Mouse (Mus musculus) CD4-positive helper T cell, adult 2 months (primary cell): ENCODE results near the gene Xlr3c.
"Not testable (repeated sequence)": the region's sequence is repeated elsewhere in the genome, so short reads cannot be mapped to it uniquely, and the experiment has no call there.

Source experiments
- DNase-seq: peaks from one replicate; pipeline ENCODE4 v3.0.0-alpha.2; 2012; ENCODE audit warnings: low read depth, missing footprints, low spot score

Xlr3c gene

DNA sequence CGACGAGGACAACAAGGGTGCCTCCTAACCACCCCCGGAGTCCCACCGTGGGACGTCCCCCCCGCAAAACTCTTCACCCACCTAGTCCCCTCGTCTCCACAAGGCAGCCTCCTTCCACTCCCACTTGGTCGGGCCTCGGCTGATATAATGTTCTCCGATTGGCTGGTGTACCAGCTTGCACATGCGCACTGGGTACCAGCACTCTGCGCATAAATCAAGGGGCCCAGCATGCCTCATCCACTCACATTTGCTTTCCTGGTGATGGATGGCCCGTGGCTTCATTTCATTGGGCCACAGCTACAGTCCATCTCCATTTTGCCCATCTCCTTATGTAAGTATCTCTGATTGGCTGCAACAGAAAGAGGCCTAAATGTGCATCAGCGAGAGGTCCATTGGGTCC lies at the start of gene Xlr3c:
Gene Xlr3c (minus strand): TSS at position 121 of the 400 bp plus-strand sequence.
- DNase-seq: not testable (repeated sequence)

DNA sequence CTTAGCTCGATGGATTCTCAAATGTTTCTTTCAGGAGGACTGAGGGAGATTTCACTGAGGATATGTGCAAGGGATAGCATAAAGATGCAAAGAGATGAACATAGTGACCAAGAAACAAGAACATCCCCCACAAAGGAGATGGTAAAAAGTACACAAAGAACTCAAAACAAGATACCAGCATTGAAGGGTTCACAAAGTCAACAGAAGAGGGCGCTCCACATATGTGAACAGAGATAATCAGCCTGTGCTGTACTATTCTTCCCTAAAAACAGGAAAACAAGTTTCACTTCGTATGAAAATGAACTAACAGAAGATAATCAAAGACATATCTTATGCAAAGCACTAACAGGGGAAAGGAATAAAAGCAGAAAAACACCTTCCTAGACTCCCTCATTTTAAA lies 47.3 kb upstream of the Xlr3c start:
- DNase-seq: peak; percentile 25

DNA sequence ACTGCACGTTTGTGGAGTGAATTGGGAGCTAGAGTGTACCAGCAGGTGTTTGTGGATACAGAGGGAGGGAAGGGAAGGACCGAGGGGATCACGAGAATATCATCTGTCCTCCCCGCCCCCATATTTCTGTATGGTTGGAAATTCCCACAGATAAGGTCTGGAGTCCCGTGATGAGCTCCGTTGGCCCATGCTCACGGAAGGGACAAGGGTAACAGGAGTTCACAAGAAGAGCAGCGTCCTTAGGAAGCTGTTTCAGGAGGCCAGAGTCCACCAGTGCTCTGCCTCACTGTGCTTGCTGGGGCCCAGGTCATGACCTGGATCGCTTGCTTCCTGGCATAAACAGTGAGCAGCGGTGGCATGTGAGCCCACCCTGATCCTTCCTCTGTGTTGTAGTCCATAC lies 30.6 kb upstream of the Xlr3c start:
- DNase-seq: not testable (repeated sequence)

DNA sequence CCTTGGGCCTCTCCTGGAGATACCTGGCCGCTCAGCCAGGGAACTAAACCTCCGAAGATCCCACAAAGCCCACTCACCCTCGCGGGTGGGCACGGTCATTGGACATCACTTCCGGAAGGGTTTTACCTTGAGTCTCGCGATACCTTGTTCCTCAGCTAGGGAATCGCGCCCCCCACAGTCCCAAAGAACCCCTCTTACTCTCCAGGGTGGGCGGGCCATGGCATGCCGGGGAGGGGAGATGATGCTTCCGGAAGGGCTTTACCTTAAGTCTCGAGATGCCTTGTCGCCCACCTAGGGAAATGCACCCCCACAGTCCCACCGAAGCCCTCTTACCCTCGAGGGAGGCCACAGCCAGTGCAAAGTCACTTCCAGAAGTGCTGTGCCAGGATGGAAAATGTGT lies 27.7 kb upstream of the Xlr3c start, which contains the start of the genes Xlr5a and Xlr5c:
Gene Xlr5a (minus strand): TSS at position 101 of the 400 bp plus-strand sequence.
Gene Xlr5c (minus strand): TSS at position 101 of the 400 bp plus-strand sequence.
- DNase-seq: not testable (repeated sequence)

DNA sequence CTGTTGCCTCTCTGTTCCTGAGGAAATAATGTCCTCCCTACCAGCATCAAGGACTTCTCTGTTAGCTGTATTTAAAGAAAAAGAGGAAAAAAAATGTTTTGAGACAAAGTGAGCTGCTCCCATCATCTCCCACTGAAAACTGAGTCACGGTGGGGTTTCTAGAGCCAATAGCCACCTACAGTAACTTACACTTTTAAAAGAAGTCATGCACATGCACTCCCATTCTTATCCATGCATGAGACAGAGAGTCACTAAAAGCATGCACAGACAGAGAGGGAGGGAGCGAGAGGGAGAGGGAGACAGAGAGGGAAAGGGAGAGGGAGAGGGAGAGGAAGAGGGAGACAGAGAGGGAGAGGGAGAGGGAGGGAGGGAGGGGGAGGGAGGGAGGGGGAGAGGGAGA lies 2.8 kb downstream of the Xlr3c start:
- DNase-seq: not testable (repeated sequence)

DNA sequence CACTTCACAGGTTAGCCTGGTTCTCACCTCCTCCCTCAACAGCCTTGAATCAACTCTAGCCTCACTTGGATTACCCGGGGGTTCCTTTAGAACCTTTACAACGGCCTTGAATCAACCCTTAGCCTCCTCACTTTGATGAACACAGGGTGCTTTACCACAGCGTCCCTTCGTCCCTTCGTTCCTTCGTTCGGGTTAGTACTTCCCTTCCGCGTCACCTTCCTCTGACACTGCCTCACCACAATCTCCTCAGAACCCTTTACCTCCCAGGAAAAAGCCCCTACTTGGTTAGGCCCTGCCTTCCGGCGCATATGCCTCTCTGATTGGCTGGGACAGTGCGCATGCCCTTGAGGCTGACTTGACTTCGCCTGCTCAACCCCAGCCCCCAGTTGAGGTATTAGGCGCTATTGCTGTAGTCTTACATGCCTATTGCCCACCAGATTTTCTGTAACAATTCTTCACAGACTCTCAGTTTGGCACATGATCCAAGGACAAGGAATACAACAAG lies 22.3 kb downstream of the Xlr3c start, which contains the start of gene Xlr4c:
Gene Xlr4c (minus strand): TSS at position 310 of the 505 bp plus-strand sequence.
- not testable (repeated sequence) for DNase-seq

DNA sequence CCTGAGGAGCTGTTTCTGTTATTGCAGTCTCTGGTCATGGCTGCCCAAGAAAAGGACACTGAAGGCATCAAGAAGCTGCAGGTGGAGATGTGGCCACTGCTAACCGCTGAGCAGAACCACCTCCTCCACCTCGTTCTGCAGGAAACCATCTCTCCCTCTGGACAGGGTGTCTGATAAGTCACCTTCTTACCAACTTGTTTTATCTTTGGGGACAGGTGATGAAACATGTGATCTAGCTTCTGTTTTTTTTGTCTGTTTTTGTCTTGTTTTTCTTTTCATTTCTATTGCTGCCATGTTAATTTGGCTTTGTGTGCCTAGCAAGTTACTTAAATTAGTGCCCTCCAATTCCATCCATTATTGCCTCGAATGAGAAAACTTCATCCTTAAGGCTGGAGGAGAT lies 35.9 kb downstream of the Xlr3c start:
- peak; percentile 11 for DNase-seq

DNA sequence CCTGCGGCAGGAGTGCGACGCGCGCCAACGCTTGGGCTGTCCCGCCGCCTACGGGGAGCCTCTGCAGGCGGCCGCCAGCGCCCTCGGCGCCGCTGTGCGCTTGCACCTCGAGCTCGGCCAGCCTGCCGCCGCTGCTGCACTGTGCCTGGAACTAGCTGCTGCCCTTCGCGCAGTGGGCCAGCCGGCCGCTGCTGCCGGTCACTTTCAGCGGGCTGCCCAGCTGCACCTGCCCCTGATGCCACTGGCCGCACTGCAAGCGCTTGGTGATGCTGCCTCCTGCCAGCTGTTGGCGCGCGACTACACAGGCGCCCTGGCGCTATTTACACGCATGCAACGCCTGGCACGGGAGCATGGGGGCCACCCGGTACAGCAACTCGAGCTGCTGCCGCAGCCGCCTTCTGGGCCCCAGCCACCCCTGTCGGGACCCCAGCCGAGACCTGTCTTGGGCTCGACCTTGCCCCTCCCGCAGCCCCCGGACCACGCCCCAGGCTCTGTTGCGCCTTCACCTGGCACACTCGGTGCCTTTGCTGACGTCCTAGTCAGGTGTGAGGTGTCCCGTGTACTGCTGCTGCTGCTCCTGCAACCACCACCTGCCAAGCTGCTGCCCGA lies 36.5 kb downstream of the Xlr3c start:
- peak; percentile 76 for DNase-seq

DNA sequence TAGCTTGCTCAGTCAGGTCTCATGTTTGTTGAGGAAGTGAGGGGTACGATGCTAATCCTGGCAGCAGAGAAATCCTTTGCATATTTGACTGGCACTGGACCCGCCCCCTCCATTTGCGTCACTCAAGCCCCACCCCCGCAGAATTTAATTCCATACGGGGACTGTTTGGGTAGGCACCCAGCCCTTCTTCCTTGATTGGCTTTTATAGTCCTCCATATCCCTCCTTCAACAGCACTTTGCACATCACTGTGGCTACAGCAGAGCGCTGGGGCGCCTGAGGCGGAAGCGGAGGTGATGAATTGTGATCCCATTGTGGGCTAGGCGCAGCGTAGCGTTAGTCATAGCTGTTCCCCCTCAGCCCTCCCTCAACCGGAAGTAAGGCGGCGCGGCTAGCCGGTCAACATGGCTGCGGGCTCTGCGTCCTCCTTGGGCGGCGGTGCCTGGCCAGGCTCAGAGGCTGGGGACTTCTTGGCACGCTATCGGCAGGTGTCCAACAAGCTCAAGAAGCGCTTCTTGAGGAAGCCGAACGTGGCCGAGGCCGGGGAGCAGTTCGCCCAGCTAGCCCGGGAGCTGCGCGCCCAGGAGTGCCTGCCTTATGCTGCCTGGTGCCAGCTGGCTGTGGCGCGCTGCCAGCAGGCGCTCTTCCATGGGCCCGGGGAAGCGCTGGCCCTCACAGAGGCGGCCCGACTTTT lies 37.1 kb downstream of the Xlr3c start, which contains the start of gene F8a:
Gene F8a (plus strand): TSS at position 378 of the 692 bp plus-strand sequence.
- DNase-seq: peak; percentile 93

DNA sequence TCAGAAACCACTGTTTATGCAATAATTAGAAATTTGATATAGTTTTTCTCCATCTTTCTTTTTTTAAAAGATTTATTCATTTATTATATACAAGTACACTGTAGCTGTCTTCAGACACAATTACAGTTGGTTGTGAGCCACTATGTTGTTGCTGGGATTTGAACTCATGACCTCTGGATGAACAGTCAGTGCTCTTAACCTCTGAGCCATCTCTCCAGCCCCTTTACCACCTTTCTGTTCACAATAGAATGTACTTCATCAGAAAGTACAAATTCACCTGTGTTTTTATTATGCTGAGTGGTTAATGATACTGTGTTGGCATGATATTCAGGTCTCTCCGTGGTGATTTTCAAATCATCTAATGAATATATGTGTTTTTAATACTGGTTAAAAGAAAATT lies 39.8 kb downstream of the Xlr3c start:
- no peak for DNase-seq

DNA sequence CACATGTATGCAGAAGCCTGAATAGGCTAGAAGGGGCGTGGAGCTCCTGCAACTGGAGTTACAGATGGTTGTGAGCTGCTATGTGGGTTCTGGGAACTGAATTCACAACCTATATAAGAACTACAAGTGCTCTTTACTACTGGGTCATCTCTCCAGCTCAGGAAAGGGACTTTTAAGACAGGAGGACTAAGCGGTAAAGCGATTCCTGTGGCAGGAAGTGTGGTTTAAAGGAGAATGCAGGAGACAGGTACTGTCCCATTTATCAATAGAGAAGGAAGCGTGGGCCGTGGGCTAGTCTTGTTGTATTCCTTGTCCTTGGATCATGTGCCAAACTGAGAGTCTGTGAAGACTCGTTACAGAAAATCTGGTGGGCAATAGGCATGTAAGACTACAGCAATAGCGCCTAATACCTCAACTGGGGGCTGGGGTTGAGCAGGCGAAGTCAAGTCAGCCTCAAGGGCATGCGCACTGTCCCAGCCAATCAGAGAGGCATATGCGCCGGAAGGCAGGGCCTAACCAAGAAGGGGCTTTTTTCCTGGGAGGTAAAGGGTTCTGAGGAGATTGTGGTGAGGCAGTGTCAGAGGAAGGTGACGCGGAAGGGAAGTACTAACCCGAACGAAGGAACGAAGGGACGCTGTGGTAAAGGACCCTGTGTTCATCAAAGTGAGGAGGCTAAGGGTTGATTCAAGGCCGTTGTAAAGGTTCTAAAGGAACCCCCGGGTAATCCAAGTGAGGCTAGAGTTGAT lies 51.2 kb downstream of the Xlr3c start, which contains the start of gene Xlr4b:
Gene Xlr4b (plus strand): TSS at position 515 of the 746 bp plus-strand sequence.
- DNase-seq: peak; percentile 38
